Comparison of ENCODE assay signal across 21 mouse cellular contexts in the genomic region with DNA sequence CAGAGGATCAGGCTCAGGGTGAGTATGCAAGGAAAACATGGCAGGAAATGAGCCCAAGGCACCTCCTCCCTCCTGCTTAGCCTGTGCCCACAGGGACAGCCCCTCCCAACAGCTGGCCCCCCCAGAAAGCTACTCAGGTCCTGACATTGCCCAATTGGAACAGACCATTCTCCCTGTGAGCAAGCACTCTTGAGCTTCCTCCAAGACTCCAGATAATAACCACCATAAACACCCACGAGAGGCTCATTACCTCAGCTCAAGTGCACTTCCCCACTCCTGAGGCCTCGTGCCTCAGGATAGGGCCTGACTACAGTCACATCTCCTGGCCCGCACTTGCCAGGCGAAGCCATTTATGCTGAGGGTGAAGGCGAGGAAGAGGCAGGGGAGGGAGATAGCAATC.
A peak's percentile ranks its signal among the peaks of the same experiment; 100 is the strongest.
DNase-seq lines count a peak whose midpoint lies in the region; ATAC-seq and TF ChIP-seq lines count a peak whose summit lies in the region.
"Had no signal": no experiment of that assay in that cellular context is flagged by ENCODE, and none has a peak within 500 bp of the region (broad histone marks: within the 10 kb centered on the region; RNA-seq: fewer than 3 reads in every experiment).

No protein-coding gene starts in this region.

- no peak overlapping the region for H3K27ac ChIP-seq in intestine, embryonic 15.5 days
- H3K27ac ChIP-seq in lung, postnatal 0 days (ENCODE audit: low read length): peak overlapping the region; percentile 43
- H3K27ac ChIP-seq: embryonic facial prominence, embryonic 15.5 days; forebrain, embryonic 13.5 days; limb, embryonic 12.5 days; liver, embryonic 12.5 days; macrophage; neural tube, embryonic 13.5 days had no signal

- TF ChIP-seq EP300 in lung, postnatal 0 days (IDR thresholded peaks at IDR 0.05): peak; percentile 85

- H3K4me2 ChIP-seq in intestine, embryonic 15.5 days (replicated peaks): no peak overlapping the region
- H3K4me2 ChIP-seq in lung, postnatal 0 days (replicated peaks; ENCODE audit: low read depth, low read length): no peak overlapping the region
- H3K4me2 ChIP-seq: embryonic facial prominence, embryonic 15.5 days; forebrain, embryonic 13.5 days; limb, embryonic 12.5 days; liver, embryonic 12.5 days; neural tube, embryonic 13.5 days had no signal

- no peak overlapping the region for H3K4me3 ChIP-seq in intestine, embryonic 15.5 days (replicated peaks)
- H3K4me3 ChIP-seq in lung, postnatal 0 days (ENCODE audit: low read depth, low read length): no peak overlapping the region
- H3K4me3 ChIP-seq: embryonic facial prominence, embryonic 15.5 days; forebrain, embryonic 13.5 days; limb, embryonic 12.5 days; liver, embryonic 12.5 days; neural tube, embryonic 13.5 days had no signal

- TF ChIP-seq CTCF in lung, postnatal 0 days (IDR thresholded peaks at IDR 0.05): no peak

- H3K27me3 ChIP-seq in intestine, embryonic 15.5 days (replicated peaks): no peaks in the 10 kb centered on the region
- H3K27me3 ChIP-seq in lung, postnatal 0 days (replicated peaks; ENCODE audit: insufficient read depth, low read length): no peaks in the 10 kb centered on the region
- H3K27me3 ChIP-seq: embryonic facial prominence, embryonic 15.5 days; forebrain, embryonic 13.5 days; limb, embryonic 12.5 days; liver, embryonic 12.5 days; neural tube, embryonic 13.5 days had no signal

- DNase-seq in thymus, postnatal 25 days: peak; percentile 27
- no peak for DNase-seq in thymus, postnatal 36 days
- peak; percentile 93 for DNase-seq in lung, postnatal 0 days (ENCODE audit: low spot score)
- no peak for DNase-seq in layer of hippocampus, adult 9-11 months
- DNase-seq in cerebellum, postnatal 10 days: no peak
- no peak for DNase-seq in kidney, adult 11 months
- DNase-seq: adrenal gland, postnatal 14 days; cerebellum, adult 11-12 months; cerebellum, postnatal 25 days; kidney, adult 9 months; kidney, postnatal 36 days; midbrain, embryonic 14.5 days; right cerebral cortex, adult 18-20 months had no signal

- H3K36me3 ChIP-seq in intestine, embryonic 15.5 days: peaks cover 15% of the 10 kb centered on the region
- no peaks in the 10 kb centered on the region for H3K36me3 ChIP-seq in lung, postnatal 0 days (ENCODE audit: insufficient read depth, low read length)

- 0 out of 2 replicates have a peak, but pooled peaks cover 3% of the 10 kb centered on the region for H3K9me3 ChIP-seq in intestine, embryonic 15.5 days
- no peaks in the 10 kb centered on the region for H3K9me3 ChIP-seq in lung, postnatal 0 days (ENCODE audit: low read length)
- H3K9me3 ChIP-seq: embryonic facial prominence, embryonic 15.5 days; liver, embryonic 12.5 days had no signal

- no peaks in the 10 kb centered on the region for H3K4me1 ChIP-seq in intestine, embryonic 15.5 days (replicated peaks)
- H3K4me1 ChIP-seq in lung, postnatal 0 days (ENCODE audit: insufficient read depth, low read depth, low read length): no peaks in the 10 kb centered on the region
- H3K4me1 ChIP-seq: forebrain, embryonic 13.5 days; liver, embryonic 12.5 days had no signal

- no peak overlapping the region for H3K9ac ChIP-seq in intestine, embryonic 15.5 days
- no peak overlapping the region for H3K9ac ChIP-seq in lung, postnatal 0 days (replicated peaks; ENCODE audit: low read depth)
- H3K9ac ChIP-seq: embryonic facial prominence, embryonic 15.5 days; forebrain, embryonic 13.5 days; limb, embryonic 12.5 days; liver, embryonic 12.5 days; neural tube, embryonic 13.5 days had no signal

- peak; percentile 54 for ATAC-seq in intestine, embryonic 15.5 days
- peak; percentile 92 for ATAC-seq in lung, postnatal 0 days
- ATAC-seq: CD4-positive, CD25-positive, alpha-beta regulatory T cell, adult 4 months; forebrain, embryonic 13.5 days; liver, embryonic 12.5 days had no signal

- WGBS in intestine, embryonic 15.5 days: 64% methylated on average over 5 of the region's 5 CpGs
- WGBS in lung, postnatal 0 days: 46% methylated on average over 5 of the region's 5 CpGs

Comparison
In these comparisons a context has a peak if more than half of its experiments do, and no peak if none do; other contexts are left out.
1. DNase-seq: peak in thymus, postnatal 25 days (single experiment) and lung, postnatal 0 days (single experiment); none in thymus, postnatal 36 days (0 of 2), layer of hippocampus, adult 9-11 months (single experiment), cerebellum, postnatal 10 days (0 of 2) and kidney, adult 11 months (single experiment).